Mouse (Mus musculus): Measurements from ENCODE around the gene Plppr3. TPM values are rescaled to one million over a fixed set of nuclear protein-coding genes. Genes with fewer than 3 reads are reported as not detected.

Gene Plppr3
- polyA plus RNA-seq, 1 experiment from 2014 or later, result 142 TPM

DNA sequence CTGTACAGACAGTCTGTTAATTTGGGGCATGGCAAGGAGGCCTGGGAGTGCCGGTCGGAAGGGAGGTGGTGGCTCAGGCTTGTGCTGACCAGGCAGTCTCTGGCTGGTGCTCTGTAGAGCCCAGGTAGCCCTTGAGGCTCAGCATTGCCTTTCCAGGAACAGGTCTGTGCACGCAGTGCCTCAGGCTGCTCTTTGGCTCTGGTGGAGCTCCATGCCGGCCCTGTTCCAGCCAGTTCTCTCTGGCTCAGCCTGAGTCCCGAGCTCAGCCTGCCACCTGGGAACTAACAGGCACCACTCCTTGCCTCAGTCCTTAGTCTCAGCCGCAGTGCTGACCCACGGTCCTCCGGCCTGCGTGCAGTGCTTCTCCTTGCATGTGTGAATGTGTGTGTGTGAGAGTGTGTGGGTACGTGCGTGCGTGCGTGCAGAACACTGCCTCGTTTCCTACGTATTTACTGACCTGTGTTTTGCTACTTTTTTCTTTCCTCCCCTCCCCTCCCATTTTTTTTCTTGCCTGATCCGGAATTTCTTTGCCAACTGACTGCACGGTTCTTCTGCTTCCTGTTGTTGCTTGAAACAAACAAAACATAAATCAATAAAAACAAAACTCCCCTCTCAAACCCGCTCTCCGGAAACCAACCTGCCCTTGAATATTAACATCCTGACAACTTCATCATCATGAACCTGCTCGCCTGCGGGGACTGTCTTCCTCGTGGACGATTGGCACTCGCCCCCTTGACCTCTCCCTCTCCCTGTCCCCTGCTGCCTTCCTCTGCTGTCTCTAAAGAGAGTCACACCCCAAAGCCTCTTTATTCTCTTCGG lies 13.0 kb downstream of the Plppr3 start:
- H3K36me3 ChIP-seq, result peaks cover 99% of the 10 kb centered on the region
- WGBS, result 73% methylated on average over 25 of the region's 25 CpGs
- H3K4me1 ChIP-seq, result peaks cover 53% of the 10 kb centered on the region
- ATAC-seq (ENCODE audit: low FRiP score, low read depth), result no peak
- H3K4me3 ChIP-seq, result no peak overlapping the region
- H3K4me2 ChIP-seq (replicated peaks), result no peak overlapping the region
- peak overlapping the region; percentile 22; the same call in 1 of the 2 replicates for H3K27ac ChIP-seq
- no peaks in the 10 kb centered on the region for H3K27me3 ChIP-seq
- H3K9ac ChIP-seq, result 0 out of 2 replicates have a peak overlapping the region, but pooled peaks have one; percentile 13
- no peaks in the 10 kb centered on the region for H3K9me3 ChIP-seq

- Histone ChIP-seq H3K9me3 (no peaks in the 10 kb centered on the region), H3K4me2 (replicated peaks) (no peak overlapping the region), H3K4me3 (no peak overlapping the region), H3K4me1 (peaks cover 61% of the 10 kb centered on the region), H3K36me3 (peaks cover 94% of the 10 kb centered on the region), H3K27me3 (no peaks in the 10 kb centered on the region), H3K27ac (peak overlapping the region; percentile 22; the same call in 1 of the 2 replicates), H3K9ac (no peak overlapping the region; the same call in 1 of the 2 replicates)
- no peak for ATAC-seq (ENCODE audit: low FRiP score, low read depth)
- 93% methylated on average over 26 of the region's 26 CpGs for WGBS
These were observed 14.1 kb downstream of the Plppr3 start for GRCm38 (mm10) chr10:79860079-79860911.

DNA sequence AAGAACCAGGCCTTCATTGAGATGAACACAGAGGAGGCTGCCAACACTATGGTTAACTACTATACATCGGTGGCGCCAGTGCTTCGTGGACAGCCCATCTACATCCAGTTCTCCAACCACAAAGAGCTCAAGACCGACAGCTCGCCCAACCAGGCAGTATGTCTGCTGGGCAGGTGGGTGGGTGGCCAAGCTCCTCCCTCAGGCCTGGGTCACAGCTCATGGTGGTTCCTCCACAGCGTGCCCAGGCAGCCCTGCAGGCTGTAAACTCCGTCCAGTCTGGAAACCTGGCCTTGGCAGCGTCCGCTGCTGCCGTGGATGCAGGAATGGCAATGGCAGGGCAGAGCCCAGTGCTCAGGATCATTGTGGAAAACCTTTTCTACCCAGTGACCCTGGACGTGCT lies 15.3 kb downstream of the Plppr3 start:
- no peak overlapping the region for H3K9ac ChIP-seq
- 83% methylated on average over 11 of the region's 11 CpGs for WGBS
- H3K9me3 ChIP-seq, result no peaks in the 10 kb centered on the region
- H3K27ac ChIP-seq, result no peak overlapping the region
- H3K27me3 ChIP-seq, result no peaks in the 10 kb centered on the region
- peaks cover 56% of the 10 kb centered on the region for H3K4me1 ChIP-seq
- H3K4me3 ChIP-seq, result no peak overlapping the region
- ATAC-seq (ENCODE audit: low FRiP score, low read depth), result no peak
- peaks cover 83% of the 10 kb centered on the region for H3K36me3 ChIP-seq
- H3K4me2 ChIP-seq (replicated peaks), result no peak overlapping the region; the same call in 1 of the 2 replicates

DNA sequence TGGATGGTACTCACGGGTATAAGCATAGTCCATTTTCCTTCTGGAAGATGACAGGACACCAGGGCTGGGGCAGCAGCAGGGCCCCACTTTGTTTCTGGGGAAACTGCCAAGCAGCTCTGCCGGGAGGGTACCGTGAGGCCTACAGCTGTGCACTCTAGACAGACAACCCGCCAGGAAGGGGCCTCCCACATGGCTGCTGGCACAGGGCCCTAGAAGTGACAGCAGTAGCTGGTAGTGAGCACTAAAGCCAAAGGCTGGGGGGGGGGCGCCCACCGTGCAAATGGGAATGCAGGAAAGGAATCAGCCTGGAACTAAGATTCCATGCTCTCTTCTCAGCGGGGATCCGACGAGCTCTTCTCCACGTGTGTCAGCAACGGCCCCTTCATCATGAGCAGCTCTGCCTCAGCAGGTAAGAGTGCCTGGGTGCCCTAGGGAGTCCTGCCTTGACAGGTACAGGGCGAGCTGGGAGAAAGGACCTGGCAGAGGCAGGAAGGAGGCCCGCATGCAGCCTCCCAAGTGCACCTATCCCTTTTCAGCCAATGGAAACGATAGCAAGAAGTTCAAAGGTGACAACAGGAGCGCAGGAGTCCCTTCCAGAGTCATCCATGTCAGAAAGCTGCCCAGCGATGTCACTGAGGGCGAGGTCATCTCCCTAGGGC lies 15.9 kb downstream of the Plppr3 start:
- Histone ChIP-seq H3K9ac (peak overlapping the region; percentile 97), H3K27ac (peak overlapping the region; percentile 44; the same call in 1 of the 2 replicates)
- 57% methylated on average over 17 of the region's 17 CpGs for WGBS

DNA sequence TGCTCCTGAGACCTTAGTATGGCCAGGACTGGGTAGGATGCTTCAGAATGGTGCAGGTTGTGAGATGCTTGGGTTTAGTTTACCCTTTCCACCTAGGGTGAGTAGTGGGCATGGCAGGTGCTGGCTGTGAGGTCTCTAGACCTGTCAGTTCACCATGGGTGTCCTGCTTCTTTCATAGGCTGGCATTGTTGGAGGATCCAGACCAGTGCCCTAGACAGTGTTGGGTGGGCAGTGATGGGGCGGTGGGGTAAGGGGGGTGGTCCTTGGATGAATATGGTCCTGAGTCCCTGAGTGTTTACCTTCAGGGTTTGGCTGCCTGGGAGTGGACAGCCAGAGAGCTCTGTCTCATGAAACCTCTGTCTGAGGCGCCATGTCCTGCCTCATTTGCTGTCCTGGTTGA lies 16.5 kb downstream of the Plppr3 start:
- ATAC-seq (ENCODE audit: low FRiP score, low read depth), result no peak
- 90% methylated on average over 2 of the region's 2 CpGs for WGBS

More for the DNA sequence above, 15.9 kb downstream of the Plppr3 start:
- no peaks in the 10 kb centered on the region for H3K27me3 ChIP-seq
- peak overlapping the region; percentile 99 for H3K4me3 ChIP-seq
- H3K9me3 ChIP-seq, result no peaks in the 10 kb centered on the region
- peak overlapping the region; percentile 100 for H3K4me2 ChIP-seq (replicated peaks)
- no peak for ATAC-seq (ENCODE audit: low FRiP score, low read depth)
- H3K36me3 ChIP-seq, result peaks cover 78% of the 10 kb centered on the region
- H3K4me1 ChIP-seq, result peaks cover 56% of the 10 kb centered on the region

DNA sequence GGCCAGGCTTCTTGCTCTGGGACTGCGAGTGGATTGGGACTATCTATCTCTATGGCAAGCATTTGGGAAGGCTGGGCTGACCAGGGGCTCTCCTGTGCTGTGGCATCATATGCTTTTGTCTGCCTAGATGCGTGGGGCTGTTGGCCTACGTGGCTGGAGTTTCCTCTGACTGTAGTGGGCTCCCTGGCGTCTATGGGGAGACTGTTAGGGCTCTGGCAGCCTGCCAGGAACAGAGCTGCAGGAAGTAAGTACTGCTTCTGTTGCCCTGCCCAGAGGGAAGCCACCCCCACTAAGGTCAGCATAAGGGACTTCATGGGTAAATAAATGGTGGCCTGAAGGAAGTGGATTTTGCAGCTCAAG lies 17.0 kb downstream of the Plppr3 start:
- Histone ChIP-seq H3K4me1 (peaks cover 65% of the 10 kb centered on the region), H3K27me3 (no peaks in the 10 kb centered on the region), H3K9ac (peak overlapping the region; percentile 97), H3K4me3 (peak overlapping the region; percentile 99), H3K36me3 (peaks cover 66% of the 10 kb centered on the region), H3K27ac (peak overlapping the region; percentile 44; the same call in 1 of the 2 replicates), H3K4me2 (replicated peaks) (peak overlapping the region; percentile 100), H3K9me3 (no peaks in the 10 kb centered on the region)
- ATAC-seq (ENCODE audit: low FRiP score, low read depth), result no peak
- WGBS, result 23% methylated on average over 4 of the region's 4 CpGs

More for the DNA sequence above, 16.5 kb downstream of the Plppr3 start:
- Histone ChIP-seq H3K4me2 (replicated peaks) (peak overlapping the region; percentile 100), H3K9ac (peak overlapping the region; percentile 97), H3K9me3 (no peaks in the 10 kb centered on the region), H3K36me3 (peaks cover 71% of the 10 kb centered on the region), H3K27me3 (no peaks in the 10 kb centered on the region), H3K4me1 (peaks cover 60% of the 10 kb centered on the region), H3K4me3 (peak overlapping the region; percentile 99), H3K27ac (peak overlapping the region; percentile 44; the same call in 1 of the 2 replicates)

- WGBS, result 47% methylated on average over 7 of the region's 7 CpGs
- Histone ChIP-seq H3K27me3 (no peaks in the 10 kb centered on the region), H3K36me3 (peaks cover 61% of the 10 kb centered on the region), H3K9ac (peak overlapping the region; percentile 97), H3K4me1 (peaks cover 70% of the 10 kb centered on the region), H3K4me3 (peak overlapping the region; percentile 99), H3K4me2 (replicated peaks) (peak overlapping the region; percentile 100), H3K27ac (peak overlapping the region; percentile 44; the same call in 1 of the 2 replicates), H3K9me3 (no peaks in the 10 kb centered on the region)
- no peak for ATAC-seq (ENCODE audit: low FRiP score, low read depth)
These were observed 17.6 kb downstream of the Plppr3 start for GRCm38 (mm10) chr10:79856704-79857451.

DNA sequence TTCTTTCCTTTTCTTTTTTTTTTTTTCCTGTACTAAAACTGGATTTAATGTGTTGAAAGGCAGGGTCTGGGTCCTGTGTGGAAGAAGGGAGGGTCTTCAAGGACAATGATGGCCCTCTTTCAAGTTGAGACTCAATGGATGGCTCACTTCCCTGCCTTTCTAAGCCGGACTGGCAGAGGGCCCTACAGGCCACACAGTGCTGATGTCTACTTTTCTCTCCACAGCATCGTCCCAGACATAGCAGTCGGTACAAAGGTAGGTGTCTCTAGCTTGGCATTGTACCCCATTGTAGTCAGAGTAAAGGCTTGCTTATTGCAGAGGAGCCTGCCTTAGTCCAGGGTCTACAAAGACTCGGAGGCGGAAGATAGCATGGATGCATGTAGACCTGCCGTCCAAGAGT lies 18.2 kb downstream of the Plppr3 start:
- WGBS, result 44% methylated on average over 6 of the region's 6 CpGs
- Histone ChIP-seq H3K9me3 (no peaks in the 10 kb centered on the region), H3K4me1 (peaks cover 74% of the 10 kb centered on the region), H3K9ac (peak overlapping the region; percentile 97), H3K27me3 (no peaks in the 10 kb centered on the region), H3K27ac (no peak overlapping the region; the same call in 1 of the 2 replicates), H3K36me3 (peaks cover 55% of the 10 kb centered on the region), H3K4me3 (peak overlapping the region; percentile 99), H3K4me2 (replicated peaks) (peak overlapping the region; percentile 100)
- no peak for ATAC-seq (ENCODE audit: low FRiP score, low read depth)

DNA sequence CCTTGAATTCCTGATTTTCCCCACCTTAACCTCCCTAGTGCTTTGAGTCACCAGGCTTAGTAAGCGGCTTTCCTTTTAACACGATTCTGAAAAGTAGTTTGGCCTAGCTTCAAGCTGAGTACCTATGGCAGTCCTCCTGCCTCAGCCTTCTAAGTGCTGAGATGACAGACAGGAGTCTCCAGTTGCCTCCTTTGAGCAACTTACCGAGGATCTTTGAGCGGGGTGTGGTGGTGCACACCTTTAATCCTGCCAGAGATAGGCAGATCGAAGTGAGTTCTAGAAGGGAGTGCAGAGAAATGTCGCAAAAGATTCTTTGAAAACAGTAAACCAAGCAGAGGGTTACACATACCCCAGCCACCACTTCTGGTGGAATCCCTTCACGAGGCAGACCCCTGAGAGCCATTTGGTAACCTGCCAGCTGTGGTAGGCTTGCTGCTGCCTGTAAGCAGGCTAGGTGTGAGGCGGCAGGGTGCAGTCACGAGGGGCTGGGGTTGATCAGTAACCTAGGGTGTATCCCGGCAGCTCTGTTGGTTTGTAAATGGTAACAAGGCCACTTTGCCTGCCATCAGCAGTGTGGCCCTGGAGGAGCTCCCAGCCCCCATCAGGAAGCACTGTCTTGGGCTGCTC lies 18.8 kb downstream of the Plppr3 start:
- 2% methylated on average over 10 of the region's 10 CpGs for WGBS
- Histone ChIP-seq H3K4me1 (peaks cover 73% of the 10 kb centered on the region), H3K27me3 (no peaks in the 10 kb centered on the region), H3K4me2 (replicated peaks) (peak overlapping the region; percentile 100), H3K9ac (peak overlapping the region; percentile 97), H3K27ac (peak overlapping the region; percentile 100), H3K9me3 (no peaks in the 10 kb centered on the region), H3K4me3 (peak overlapping the region; percentile 99), H3K36me3 (peaks cover 49% of the 10 kb centered on the region)
- ATAC-seq (ENCODE audit: low FRiP score, low read depth), result no peak

GRCm38 (mm10) chr10:79854801-79855541 lies 19.5 kb downstream of the Plppr3 start:
- Histone ChIP-seq H3K4me3 (peak overlapping the region; percentile 99), H3K36me3 (peaks cover 42% of the 10 kb centered on the region), H3K27me3 (no peaks in the 10 kb centered on the region), H3K27ac (peak overlapping the region; percentile 100), H3K9me3 (no peaks in the 10 kb centered on the region), H3K9ac (peak overlapping the region; percentile 97), H3K4me2 (replicated peaks) (peak overlapping the region; percentile 100), H3K4me1 (peaks cover 68% of the 10 kb centered on the region)
- under 1% methylated on average over 83 of the region's 83 CpGs for WGBS
- peak; percentile 10 for ATAC-seq (ENCODE audit: low FRiP score, low read depth)

Data from limb, embryonic 13.5 days (tissue).